Mouse (Mus musculus) monocyte, adult 2 months (primary cell): ENCODE results near the gene Trp53bp2.

Experiments
- DNase-seq, 2 experiments: peaks; one replicate each; pipeline ENCODE4 v3.0.0; 2022; ENCODE audit warnings: low spot score in 2 of 2, low read depth in 1 of 2

Trp53bp2 gene

DNA sequence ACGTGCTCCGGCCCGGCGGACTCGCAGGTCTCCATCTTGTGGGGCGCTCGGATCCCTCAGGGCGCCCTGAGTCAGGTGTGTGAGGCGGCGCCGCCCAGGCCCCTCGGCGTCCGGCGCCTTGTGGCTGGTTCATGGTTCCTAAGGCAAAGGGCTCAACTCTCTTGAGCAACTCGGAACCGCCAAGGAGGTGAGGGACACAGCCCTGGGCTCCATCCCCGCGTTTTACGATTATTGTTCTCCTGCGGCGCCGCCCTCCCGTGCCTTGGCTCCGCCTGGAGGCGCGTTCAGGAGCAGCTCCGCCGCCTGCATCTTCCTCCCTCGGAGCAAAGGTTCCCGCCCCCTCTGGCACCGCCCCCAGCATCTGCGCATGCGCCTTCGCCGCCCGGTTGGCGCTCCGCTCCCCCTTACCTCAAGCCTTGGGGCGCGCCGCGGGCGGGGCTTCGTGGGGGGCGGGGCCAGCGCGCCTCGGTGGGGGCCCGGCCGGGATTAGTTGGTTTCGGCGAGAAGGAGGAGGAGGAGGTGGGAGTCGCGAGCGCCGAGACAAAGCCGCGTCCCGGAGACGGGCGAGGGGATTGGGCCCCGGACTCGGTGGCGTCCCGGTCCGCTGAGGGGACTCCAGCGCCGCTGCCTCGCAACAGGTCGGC, at the start of gene Trp53bp2:
Trp53bp2 (plus strand) TSS at position 489 of the 644 bp plus-strand sequence.
- DNase-seq, result peak; percentile 98 to 100

DNA sequence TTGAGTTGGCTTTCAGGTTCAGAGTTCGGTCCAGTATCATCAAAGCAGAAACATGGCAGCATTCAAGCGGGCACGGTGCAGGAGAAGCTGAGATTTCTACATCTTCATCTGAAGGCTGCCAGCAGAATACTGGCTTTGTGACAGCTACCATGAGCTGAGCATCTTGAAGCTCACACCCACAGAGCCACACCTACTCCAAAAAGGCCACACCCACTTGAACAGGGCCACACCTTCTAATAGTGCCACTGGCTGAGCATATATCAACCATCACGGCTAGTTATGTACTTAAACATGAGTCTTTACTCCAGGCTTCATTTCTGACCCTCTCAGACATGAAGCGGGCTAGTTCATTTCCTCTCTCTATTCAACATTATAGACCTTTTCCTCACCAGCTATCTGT, 46.3 kb upstream of the Trp53bp2 start:
- no peak for DNase-seq

DNA sequence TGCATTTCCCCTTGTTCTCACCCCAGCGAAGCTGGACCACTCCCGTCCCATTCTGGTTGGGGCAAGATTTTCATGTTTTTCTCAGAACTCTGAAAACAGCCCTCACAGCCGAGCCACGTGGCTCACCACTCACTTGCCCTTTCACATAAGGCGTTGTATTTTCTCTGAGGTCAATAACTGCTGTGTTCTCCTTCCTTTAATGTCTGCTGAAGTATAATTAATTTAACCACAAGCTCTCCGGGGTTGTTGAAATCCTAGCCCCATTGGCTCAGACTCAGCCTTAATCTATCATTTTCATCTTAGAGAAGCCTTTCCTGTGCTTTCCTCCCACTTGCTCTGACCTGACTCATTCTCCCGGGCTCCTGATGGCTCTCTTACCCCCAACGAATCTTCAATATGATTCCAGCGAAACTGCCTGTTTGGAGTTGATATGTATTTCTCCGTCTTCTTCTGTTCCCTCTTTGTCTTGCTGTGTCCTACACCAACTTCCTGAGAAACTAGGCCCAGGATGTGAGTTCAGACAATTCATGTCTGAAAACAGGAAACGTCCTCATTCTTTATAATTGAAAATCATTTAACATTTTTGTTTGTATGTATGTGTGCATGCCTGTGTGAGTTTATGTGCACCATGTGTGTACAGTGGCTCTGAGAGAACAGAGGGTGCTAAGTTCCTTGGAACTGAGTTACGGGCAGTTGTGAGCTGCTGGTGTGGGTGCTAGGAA, 45.1 kb upstream of the Trp53bp2 start:
- no peak for DNase-seq

DNA sequence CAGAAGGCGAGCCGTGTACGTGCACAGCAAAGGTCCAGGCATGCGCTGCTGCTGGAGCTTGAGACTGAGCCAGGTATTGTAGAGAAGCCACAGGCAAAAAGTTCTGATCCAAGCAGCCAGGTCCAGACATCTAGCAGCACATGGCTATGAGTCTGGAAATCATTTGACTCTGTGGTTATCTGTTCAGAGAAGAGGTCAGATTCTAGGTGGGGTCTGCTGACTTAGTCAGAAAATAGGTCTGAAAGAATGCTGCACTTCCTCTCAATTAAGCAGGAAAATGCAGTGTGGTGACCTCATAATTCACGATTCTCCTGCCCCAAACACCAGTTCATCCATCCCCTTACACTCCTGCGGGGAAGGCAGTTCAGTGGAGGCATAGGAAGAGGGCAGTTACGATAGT, 40.7 kb upstream of the Trp53bp2 start:
- DNase-seq, result no peak

DNA sequence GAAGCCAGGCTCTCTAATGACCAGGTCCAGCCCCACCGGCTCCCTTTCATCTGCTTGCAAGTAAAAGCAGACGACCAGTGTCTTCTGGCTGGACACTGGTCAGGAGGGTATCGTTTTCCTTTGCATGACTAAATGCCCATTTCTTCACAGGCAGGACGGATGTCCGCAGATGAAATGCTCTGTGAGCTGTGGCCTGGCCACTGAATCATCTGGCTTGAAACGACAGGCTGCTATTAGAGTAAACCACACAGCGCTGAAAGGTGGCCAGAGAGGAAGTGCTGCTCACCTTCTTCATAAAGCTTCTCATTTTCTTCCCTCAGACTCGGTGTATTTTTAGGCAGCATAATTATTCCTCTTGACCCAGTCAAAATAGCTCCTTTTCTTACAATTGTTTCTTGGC, 40.2 kb upstream of the Trp53bp2 start:
- DNase-seq, result no peak

DNA sequence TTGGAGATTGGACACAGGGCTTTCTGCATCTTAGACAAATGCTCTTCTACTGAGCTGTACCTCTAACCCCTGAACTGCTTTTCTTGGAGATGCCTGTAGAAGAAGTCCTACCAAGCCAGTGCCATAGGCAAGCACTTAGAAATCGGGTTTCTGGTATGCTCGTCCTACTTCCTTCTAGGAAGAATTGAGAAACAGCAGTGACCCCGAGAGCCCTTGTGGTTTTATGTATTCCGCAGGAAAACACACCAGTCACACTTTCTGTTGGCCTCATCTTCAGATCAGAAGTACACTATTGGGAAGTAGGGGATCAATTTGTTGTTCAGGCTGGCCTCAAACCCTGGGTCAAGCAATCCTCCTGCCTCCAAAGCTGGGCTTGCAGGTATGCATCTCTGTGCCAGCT, 39.5 kb upstream of the Trp53bp2 start:
- DNase-seq, result peak in 1 of 2 experiments; percentile 16

DNA sequence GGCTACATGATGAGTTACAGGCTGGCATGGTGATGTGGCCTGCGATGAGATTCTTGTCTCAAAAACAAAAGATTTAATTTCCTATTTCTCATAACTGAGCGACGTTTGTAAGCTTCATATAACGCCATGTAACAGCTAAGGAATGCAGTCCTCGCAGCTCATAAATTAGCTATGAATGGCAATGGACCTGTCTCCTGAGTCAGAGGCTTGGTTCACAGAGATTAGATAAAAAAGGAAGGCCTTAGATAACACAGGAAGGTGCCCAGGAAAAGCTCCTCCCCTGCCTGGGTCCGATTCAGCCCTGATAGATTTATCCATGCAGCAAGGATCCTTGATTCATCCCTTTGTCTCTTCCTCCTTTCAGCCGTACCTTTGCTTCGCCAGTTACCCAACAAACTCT, 37.1 kb upstream of the Trp53bp2 start:
- DNase-seq, result no peak

DNA sequence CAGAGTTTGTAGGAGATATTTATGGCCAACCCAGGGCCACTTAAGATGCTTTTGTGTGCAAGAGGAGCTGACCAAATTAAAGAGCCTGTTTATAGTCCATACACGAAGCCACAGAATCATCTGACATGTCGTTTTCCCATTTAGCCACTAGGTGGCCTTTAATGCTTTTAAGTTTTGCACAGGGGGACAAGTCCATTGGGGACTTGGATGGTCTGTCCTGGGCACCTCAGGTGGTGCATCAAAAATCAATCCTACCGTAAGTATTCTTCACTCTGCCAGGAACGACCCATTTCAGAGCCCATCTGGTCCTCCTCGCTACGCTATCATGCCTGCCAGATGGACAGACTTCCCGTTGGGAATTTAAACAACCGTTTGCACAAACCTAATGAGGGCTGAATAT, 32.8 kb upstream of the Trp53bp2 start:
- no peak for DNase-seq

DNA sequence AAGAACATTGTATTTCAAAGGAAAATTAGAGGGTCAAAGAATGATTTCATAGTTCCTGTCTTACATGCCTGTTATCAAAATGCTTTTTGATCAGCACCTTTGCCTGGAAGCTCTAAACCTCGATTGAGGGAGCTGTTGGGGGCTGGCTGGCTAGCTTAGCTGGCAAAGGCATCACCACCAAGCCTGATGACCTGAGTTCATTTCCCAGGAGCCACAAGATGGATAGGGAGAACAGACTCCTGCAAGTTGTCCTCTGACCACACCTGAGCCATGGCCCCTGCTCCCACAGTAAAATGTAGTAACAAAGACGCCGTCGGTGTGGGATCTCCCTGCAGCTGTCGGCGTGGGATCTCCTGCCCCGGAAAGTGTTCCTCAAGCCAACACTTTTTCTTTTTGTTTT, 32.1 kb upstream of the Trp53bp2 start:
- no peak for DNase-seq

DNA sequence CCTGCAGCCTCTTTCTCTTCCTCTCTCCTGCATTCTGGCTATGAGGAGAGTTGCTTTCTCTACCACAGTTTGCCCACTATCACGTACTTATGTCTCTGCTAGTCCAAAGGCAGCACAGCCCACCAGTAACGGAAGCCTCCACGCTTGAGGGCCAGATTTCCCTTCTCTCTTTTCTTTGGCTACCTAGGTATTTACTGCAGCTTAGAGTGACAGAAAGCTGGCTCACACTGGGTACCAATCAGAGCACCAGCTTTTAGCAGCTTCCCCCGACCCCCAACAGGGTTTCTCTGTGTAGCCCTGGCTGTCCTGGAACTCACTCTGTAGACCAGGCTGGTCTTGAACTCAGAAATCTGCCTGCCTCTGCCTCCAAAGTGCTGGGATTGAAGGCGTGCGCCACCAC, 31.5 kb upstream of the Trp53bp2 start:
- DNase-seq, result no peak

DNA sequence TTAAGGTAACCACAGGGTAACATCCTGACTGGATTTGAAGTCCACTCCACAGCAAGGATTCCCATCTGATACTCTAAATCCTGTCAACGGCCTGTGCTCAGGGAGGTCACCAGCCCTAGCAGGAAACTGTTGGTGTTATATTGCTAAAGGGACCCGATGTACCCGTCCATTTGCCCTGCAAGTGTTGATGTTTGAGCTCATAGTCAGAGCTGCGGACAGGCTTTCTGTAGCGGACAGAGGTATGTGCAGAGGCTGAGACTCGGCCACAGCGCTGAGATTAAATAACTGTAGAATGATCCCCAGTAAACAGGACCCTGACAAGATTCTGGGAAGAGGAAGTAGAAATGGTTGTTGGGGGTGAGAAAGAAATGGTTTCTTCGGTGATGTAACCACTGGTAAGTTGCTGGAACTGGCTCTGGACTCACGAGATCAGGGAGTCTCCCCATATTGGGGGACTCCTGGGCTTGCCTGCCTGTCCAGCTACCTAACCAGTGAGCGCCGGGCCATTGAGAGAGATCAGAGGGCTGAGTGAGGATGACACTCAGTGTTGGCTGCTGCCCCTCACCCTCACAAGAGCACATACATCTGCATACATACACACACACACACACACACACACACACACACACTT, 30.7 kb upstream of the Trp53bp2 start:
- no peak for DNase-seq

DNA sequence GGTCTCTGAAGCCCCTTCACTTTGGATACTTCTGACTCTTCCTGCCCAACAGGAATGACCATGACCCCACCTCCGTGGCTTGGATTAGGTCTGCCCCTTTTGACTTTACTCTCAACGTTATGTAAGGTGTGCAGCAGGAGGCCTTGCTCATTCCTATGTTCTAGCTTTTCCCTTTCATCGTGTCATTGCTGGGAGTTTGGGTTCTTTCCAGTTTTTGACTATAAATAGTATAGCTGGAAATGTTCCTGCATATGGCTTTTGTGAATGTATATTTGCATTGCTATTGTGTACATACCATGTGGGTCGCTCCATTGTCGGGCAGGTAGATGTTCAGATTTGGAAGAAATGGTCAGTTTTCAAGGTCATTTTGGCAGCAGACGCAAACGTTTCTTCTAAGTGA, 30.1 kb upstream of the Trp53bp2 start:
- no peak for DNase-seq

DNA sequence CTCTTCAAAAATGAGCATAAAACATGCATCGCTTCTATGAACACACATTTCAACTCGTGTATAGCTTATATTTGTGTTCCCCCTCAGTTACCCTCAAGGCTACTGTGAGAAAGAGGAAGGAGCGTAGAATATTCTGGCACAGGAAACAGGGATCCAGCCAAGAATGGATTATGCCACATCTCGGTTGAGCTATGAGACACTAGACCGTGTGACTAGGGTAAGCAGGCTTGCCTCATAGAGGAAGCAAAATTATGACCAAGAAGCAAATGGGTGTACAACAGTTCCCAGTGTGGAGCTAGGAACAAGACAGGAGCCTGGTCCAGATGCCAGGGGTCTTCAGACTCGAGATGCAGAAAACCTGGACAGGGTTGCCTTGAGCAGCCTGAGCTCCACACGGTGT, 28.3 kb upstream of the Trp53bp2 start:
- peak; percentile 23 to 33 for DNase-seq

DNA sequence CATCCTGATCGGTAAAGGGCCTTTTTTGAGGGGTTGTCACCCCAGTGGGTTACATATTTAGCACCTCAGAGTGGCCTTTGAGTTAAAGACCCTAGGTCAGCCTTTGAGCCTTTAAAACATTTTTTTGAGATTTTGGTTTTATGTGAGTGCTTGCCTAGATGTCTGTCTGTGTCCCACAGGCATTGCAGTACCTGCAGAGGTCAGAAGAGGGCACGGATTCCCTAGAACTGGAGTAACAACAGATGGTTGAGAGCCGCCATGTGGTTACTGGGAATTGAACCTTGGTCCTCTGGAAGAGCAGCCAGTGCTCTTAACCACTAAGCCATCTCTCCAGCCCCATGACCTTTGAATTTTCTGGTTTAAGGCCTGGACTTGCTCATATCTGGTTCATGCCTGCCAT, 27.6 kb upstream of the Trp53bp2 start:
- DNase-seq, result no peak

DNA sequence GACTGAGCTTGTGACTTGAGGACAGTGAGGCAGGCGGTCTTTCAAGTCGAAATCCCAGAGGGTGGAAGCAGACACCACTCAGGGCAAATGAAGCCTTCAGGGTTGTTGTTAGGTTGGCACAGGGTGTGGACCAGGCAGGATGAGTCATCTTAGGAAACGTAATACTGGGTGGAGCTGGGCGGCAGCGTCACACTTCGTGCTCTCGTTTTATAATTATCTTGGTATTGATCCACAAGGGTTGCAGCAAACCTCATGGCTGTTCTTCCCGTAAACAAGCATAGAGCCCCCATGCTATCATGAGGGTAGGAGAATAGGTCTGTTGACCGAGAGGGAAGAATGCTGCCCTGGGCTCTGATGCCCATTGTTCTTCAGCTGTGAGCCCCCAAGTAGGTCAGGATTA, 25.9 kb upstream of the Trp53bp2 start:
- DNase-seq, result peak; percentile 49 to 50

DNA sequence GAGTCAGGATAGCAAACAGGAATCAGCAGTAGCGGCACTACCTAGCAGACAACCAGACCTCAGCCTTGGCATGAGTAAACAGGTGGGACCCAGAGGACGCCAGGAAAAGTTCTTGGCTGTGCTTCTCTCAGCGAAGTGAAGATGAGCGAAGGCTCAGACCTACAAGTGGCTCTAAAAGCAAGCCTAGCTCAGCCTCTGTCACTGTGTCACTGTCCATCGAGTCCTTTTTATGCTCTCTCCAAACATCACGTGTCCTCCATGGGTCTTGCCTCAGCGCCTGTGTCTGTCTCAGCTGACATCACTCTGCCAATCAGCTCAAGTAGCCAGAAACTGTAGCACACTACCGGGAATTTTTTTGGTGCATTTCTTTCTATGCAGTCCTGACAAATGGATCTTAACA, 22.5 kb upstream of the Trp53bp2 start:
- DNase-seq, result no peak

DNA sequence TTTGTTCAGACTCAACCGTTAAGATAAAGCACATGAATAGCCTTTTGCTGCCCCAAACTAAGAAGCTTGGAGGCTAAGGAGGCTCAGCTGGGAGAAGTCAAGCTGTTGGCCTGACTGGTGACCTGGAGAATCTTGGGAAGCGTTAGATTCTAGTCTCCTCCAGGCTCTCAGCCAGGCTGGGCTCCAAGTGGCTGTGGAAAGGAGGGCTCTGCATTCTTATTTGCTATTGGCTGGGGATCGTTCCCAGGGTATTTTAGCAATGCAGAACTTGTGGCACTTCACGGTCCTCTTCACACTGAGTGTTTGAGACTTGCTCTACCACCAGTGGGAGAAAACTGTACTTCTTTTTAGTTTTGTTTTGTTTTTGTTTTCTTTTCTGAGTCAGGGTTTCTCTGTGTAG, 20.2 kb upstream of the Trp53bp2 start:
- no peak for DNase-seq

DNA sequence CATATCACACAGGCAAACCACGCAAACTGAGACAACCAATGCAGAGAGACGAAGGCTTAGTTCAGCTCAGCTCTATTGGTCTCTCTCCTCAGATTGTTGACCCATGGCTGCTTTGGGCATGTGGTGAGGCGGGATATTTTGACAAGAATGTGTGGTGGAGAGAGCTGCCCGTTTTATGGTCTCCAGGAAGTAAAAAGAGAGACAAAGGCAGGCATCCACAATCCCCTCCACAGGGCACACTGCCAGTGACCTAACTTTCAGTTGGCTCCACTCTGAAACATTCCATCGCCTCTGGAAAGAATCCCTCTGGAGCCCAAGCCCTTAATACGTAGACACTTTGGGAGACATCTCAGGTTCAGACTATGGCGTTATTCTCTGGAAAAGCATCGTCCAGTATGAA, 10.8 kb upstream of the Trp53bp2 start:
- DNase-seq, result no peak

DNA sequence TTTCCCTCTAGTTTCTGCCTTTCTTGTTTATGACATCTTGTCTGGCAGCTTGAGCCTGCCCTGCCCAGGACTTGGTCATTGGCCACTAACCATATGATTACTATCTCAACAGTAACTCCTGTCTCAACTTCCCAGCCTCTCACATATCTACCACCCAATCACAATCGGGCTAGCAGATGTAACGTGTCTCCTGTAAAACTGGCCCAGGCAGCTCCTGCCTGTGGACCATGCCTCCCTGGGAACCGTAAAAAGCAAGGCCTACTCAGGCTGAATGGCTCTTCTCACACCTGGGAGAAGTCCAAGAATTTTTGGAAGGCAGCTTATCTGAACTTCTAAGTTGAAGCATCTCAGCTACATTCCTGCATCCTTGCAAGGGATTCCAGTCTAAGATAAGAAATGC, 10.2 kb upstream of the Trp53bp2 start:
- DNase-seq, result no peak

DNA sequence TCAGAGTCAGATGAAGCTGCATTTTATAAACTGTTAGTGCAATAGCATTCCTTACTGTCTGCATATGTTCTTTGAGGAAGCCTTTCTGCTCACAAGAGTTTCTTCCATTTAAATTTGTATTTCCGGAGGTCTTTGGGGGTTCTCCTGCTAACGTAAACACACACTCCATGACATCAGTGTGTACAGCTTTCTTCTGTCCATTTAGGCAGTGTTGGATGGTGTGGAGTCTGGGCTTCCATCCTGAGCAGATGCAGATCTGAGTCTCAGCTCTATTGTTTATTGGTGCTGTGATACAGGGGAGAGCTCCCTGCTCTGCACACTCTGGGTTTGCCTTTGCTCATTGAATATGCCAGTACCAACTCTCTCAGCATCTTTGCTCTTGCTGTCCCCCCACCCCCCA, 9.8 kb upstream of the Trp53bp2 start:
- no peak for DNase-seq

DNA sequence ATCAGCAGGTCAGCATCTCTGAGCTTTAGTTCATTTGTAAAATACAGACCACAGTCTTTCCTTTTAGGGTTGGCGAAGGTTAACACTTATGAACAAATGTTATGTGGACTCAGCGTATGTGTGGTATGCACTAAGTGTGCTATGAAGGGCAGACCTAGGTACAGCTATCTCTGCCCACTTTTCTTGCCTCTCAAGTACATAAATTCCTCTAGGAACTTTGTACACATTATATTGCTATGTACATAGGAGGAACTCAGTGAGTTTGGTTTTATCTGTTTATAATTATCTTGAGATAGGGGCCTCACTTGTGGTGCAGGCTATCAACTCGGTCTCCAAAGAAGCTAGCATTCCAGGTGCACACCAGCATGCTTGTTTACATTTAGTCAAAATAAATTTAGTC, 9.1 kb upstream of the Trp53bp2 start:
- DNase-seq, result no peak

DNA sequence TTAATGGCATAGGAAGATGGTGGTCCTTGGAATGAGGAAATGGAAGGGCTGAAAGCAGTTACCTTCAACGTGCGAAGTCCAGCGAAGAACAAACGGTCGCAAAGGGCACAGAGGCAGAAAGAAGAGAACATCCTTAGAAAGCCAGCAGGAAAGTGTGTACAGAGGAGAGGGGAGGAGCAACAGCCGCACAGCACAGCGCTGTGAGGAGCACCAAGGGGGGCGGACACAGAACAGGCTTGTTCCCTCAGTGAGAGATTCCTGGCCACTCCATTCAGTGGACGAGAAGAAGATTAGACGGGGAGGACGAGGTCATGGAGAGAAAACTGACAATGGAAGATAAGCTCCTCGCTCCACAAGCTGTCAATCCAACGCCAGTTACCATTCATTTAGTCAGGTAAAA, 5.9 kb upstream of the Trp53bp2 start:
- DNase-seq, result no peak

DNA sequence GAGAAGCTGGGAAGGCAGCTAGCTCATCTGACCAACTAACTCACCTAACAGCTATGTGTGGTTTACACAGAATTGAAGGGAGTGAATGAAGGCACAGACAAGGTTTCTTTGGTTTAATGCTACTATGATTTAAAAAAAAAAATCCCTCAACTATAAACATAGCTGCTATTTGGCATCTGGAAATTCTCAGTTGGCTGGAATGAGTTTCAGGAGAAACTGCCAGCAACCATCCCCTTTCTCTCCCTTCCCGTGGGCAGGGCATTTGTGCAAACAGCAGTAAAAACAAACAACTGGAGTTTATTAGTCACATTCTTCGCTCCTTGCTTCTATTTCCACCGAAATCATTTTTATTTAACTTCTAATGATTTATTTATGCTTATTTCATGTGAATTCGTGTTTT, 2.4 kb upstream of the Trp53bp2 start:
- no peak for DNase-seq
